Mouse (Mus musculus): ENCODE data around the gene Sppl2c. TPM values are rescaled to one million over a fixed set of nuclear protein-coding genes. Genes with fewer than 3 reads are reported as not detected.

Gene Sppl2c
- polyA plus RNA-seq, 1 experiment from 2014 or later = not detected

- H3K27ac ChIP-seq = no peak overlapping the region
- no peak overlapping the region for H3K4me3 ChIP-seq
- H3K36me3 ChIP-seq = no peaks in the 10 kb centered on the region
- 81% methylated on average over 4 of the region's 4 CpGs for WGBS
- no peak for ATAC-seq (ENCODE audit: low FRiP score, low read depth)
- H3K4me2 ChIP-seq (replicated peaks) = no peak overlapping the region
- no peaks in the 10 kb centered on the region for H3K9me3 ChIP-seq
- H3K9ac ChIP-seq = no peak overlapping the region
- H3K27me3 ChIP-seq (replicated peaks) = 0 out of 2 replicates have a peak, but pooled peaks cover 3% of the 10 kb centered on the region
- H3K4me1 ChIP-seq = peaks cover 24% of the 10 kb centered on the region
Measured at GRCm38 (mm10) chr11:104159769-104160272, 26.3 kb upstream of the Sppl2c start.

DNA sequence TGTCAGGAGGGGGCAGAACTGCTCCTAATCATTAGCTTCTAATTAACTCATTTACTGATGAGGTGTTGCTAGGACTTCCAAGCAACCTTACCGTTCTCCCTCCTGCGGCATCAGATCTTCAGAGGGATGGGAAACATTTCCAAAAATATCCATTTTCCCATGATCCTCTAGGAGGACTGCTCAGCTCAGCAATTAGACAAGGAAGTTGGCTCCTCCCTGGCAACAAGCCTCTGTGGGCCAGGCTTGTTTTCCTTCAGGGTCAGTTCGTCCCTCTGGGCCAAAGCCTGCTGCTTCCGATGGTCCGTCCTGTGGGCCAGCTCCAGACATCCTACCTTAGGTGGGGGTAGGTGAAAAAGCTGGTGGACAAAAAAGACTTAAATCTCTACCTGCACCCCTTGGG lies 25.0 kb upstream of the Sppl2c start:
- 89% methylated on average over 5 of the region's 5 CpGs for WGBS
- Histone ChIP-seq H3K9ac (no peak overlapping the region), H3K9me3 (no peaks in the 10 kb centered on the region), H3K36me3 (no peaks in the 10 kb centered on the region), H3K27me3 (replicated peaks) (0 out of 2 replicates have a peak, but pooled peaks cover 3% of the 10 kb centered on the region), H3K4me3 (no peak overlapping the region), H3K27ac (no peak overlapping the region), H3K4me2 (replicated peaks) (no peak overlapping the region), H3K4me1 (peaks cover 16% of the 10 kb centered on the region)
- no peak for ATAC-seq (ENCODE audit: low FRiP score, low read depth)

GRCm38 (mm10) chr11:104164257-104164656 lies 21.9 kb upstream of the Sppl2c start:
- no peak for ATAC-seq (ENCODE audit: low FRiP score, low read depth)
- 89% methylated on average over 10 of the region's 10 CpGs for WGBS

GRCm38 (mm10) chr11:104171281-104171781 lies 14.8 kb upstream of the Sppl2c start:
- peak overlapping the region; percentile 25; the same call in 1 of the 2 replicates for H3K4me2 ChIP-seq (replicated peaks)
- 0 out of 2 replicates have a peak, but pooled peaks have one; percentile 25 for ATAC-seq (ENCODE audit: low FRiP score, low read depth)
- no peak overlapping the region for H3K27ac ChIP-seq
- H3K27me3 ChIP-seq (replicated peaks) = 0 out of 2 replicates have a peak, but pooled peaks cover 3% of the 10 kb centered on the region
- WGBS = 33% methylated on average over 12 of the region's 12 CpGs
- no peak overlapping the region for H3K9ac ChIP-seq
- H3K4me1 ChIP-seq = peaks cover 4% of the 10 kb centered on the region; the same call in 1 of the 2 replicates
- no peaks in the 10 kb centered on the region for H3K36me3 ChIP-seq
- no peaks in the 10 kb centered on the region for H3K9me3 ChIP-seq
- H3K4me3 ChIP-seq = no peak overlapping the region

More at GRCm38 (mm10) chr11:104164257-104164656, 21.9 kb upstream of the Sppl2c start:
- Histone ChIP-seq H3K4me1 (no peaks in the 10 kb centered on the region), H3K9me3 (no peaks in the 10 kb centered on the region), H3K27ac (no peak overlapping the region), H3K36me3 (no peaks in the 10 kb centered on the region), H3K27me3 (replicated peaks) (no peaks in the 10 kb centered on the region), H3K4me3 (no peak overlapping the region), H3K4me2 (replicated peaks) (no peak overlapping the region), H3K9ac (no peak overlapping the region)

DNA sequence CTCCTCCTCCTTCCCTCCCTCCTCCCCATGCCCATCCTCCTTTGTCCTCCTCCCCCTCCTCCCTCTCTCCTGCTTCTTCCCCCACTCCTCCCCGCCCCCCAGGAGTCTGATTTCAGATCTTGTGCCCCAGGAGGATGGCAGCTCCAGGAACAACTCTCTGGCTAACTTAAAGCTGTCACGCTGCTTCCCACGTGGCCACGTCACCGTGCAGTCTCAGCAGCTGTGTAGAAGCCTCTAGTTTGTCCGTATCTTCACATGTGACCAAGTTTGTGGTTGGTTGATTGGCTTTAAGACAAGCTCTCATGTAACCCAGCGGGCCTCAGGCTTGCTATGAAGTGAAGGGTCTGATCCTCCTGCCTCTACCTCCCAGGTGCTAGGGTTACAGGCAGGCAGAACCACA lies 7.2 kb upstream of the Sppl2c start:
- H3K27me3 ChIP-seq (replicated peaks) = no peaks in the 10 kb centered on the region
- WGBS = 45% methylated on average over 7 of the region's 7 CpGs
- H3K4me2 ChIP-seq (replicated peaks) = no peak overlapping the region
- H3K4me3 ChIP-seq = no peak overlapping the region
- no peak overlapping the region for H3K27ac ChIP-seq
- H3K9me3 ChIP-seq = no peaks in the 10 kb centered on the region
- no peaks in the 10 kb centered on the region for H3K4me1 ChIP-seq
- no peaks in the 10 kb centered on the region for H3K36me3 ChIP-seq
- H3K9ac ChIP-seq = no peak overlapping the region
- no peak for ATAC-seq (ENCODE audit: low FRiP score, low read depth)

DNA sequence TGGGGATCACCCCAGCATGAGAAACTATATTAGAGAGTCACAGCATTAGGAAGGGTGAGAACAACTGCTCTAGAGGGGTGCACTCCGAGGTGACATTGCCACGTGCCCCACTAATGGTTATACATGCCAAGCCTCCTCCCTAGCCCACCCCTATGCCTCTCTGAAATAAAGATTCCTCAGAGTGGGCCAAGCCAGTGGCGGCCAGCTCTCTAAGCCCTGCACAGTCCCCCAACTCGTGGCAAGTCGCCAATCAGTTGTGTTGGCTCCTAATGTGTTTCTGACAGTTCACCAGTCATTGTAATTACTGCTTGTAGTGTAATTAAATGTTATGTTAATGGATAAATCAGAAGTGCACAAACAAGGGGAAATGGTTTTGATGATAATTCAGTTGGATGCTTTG lies 6.3 kb upstream of the Sppl2c start:
- H3K4me3 ChIP-seq = no peak overlapping the region
- H3K36me3 ChIP-seq = no peaks in the 10 kb centered on the region
- H3K4me2 ChIP-seq (replicated peaks) = no peak overlapping the region
- H3K27me3 ChIP-seq (replicated peaks) = no peaks in the 10 kb centered on the region
- H3K4me1 ChIP-seq = no peaks in the 10 kb centered on the region
- H3K9ac ChIP-seq = no peak overlapping the region
- H3K27ac ChIP-seq = no peak overlapping the region
- no peaks in the 10 kb centered on the region for H3K9me3 ChIP-seq
- no peak for ATAC-seq (ENCODE audit: low FRiP score, low read depth)
- 76% methylated on average over 5 of the region's 5 CpGs for WGBS

DNA sequence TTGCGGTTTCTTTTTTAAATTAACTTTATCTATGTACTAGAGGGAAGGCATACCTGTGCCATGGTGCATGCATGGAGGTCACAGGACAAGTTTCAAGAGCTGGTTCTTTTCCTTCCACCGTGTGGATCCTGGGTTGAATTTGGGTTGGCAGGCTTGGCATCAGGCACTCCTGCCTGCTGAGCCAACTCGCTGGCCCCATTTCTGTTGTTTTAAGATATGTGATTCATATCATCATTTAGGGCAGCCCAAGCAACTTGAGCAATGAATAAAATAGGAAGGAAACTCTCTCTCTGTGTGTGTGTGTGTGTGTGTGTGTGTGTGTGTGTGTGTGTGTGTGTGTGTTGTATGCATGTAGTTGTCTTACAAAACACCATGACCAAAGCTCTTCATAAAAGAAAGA lies 4.0 kb upstream of the Sppl2c start:
- Histone ChIP-seq H3K27me3 (replicated peaks) (no peaks in the 10 kb centered on the region), H3K9ac (no peak overlapping the region), H3K4me1 (no peaks in the 10 kb centered on the region), H3K36me3 (no peaks in the 10 kb centered on the region), H3K9me3 (no peaks in the 10 kb centered on the region), H3K27ac (no peak overlapping the region), H3K4me2 (replicated peaks) (no peak overlapping the region), H3K4me3 (no peak overlapping the region)
- WGBS = 93% methylated on average over 3 of the region's 3 CpGs
- ATAC-seq (ENCODE audit: low FRiP score, low read depth) = no peak

DNA sequence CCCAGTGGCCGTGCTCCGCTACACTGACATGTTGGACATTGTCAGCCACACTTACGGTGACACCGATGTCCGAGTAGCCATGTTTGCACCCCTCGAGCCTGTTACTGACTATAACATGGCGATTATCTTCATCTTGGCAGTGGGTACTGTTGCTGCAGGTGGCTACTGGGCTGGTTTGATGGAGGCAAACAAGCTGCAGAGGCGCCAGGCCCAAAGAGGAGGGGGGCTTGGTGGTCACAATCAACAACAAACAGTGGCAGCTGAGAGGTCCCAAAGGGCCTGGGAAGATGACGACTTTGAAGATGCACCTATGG lies 667 bp downstream of the Sppl2c start:
- Histone ChIP-seq H3K9me3 (no peaks in the 10 kb centered on the region), H3K4me1 (no peaks in the 10 kb centered on the region), H3K27ac (no peak overlapping the region), H3K4me2 (replicated peaks) (no peak overlapping the region), H3K36me3 (no peaks in the 10 kb centered on the region), H3K27me3 (replicated peaks) (no peaks in the 10 kb centered on the region), H3K4me3 (no peak overlapping the region), H3K9ac (no peak overlapping the region)
- no peak for ATAC-seq (ENCODE audit: low FRiP score, low read depth)
- WGBS = 91% methylated on average over 9 of the region's 9 CpGs

GRCm38 (mm10) chr11:104187766-104188165 lies 1.6 kb downstream of the Sppl2c start:
- no peak overlapping the region for H3K9ac ChIP-seq
- no peaks in the 10 kb centered on the region for H3K27me3 ChIP-seq (replicated peaks)
- 92% methylated on average over 10 of the region's 10 CpGs for WGBS
- ATAC-seq (ENCODE audit: low FRiP score, low read depth) = no peak
- H3K27ac ChIP-seq = no peak overlapping the region
- no peaks in the 10 kb centered on the region for H3K9me3 ChIP-seq
- H3K4me2 ChIP-seq (replicated peaks) = no peak overlapping the region
- H3K4me3 ChIP-seq = no peak overlapping the region
- no peaks in the 10 kb centered on the region for H3K4me1 ChIP-seq
- H3K36me3 ChIP-seq = no peaks in the 10 kb centered on the region

GRCm38 (mm10) chr11:104190008-104190407 lies 3.9 kb downstream of the Sppl2c start:
- no peak overlapping the region for H3K9ac ChIP-seq
- no peaks in the 10 kb centered on the region for H3K27me3 ChIP-seq (replicated peaks)
- H3K4me3 ChIP-seq = no peak overlapping the region
- no peak overlapping the region for H3K27ac ChIP-seq
- 77% methylated on average over 2 of the region's 2 CpGs for WGBS
- ATAC-seq (ENCODE audit: low FRiP score, low read depth) = no peak
- no peaks in the 10 kb centered on the region for H3K4me1 ChIP-seq
- no peaks in the 10 kb centered on the region for H3K9me3 ChIP-seq
- no peaks in the 10 kb centered on the region for H3K36me3 ChIP-seq
- H3K4me2 ChIP-seq (replicated peaks) = no peak overlapping the region

DNA sequence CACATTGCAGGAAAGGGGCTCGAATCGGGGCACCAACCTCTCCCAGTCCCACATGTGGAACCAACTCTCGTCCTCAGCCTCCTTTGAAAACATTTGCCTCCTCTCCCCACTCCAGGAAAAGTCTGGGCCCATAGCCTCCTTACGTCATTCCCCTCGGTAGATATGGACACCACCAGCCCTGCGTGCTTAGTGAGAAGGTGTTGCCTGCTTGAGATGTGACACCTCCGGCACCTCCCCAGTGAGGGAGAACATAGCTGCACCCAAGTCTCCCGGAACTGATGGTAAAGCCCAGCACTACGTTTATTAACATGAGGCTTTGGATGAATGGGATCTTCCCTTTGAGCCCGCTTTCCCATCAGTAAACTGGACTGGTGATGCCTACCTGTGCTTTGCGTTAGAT lies 9.3 kb downstream of the Sppl2c start:
- Histone ChIP-seq H3K27me3 (replicated peaks) (peaks cover 7% of the 10 kb centered on the region; the same call in 1 of the 2 replicates), H3K36me3 (no peaks in the 10 kb centered on the region), H3K4me3 (no peak overlapping the region), H3K9me3 (no peaks in the 10 kb centered on the region), H3K27ac (no peak overlapping the region), H3K4me1 (0 out of 2 replicates have a peak, but pooled peaks cover 3% of the 10 kb centered on the region), H3K9ac (no peak overlapping the region), H3K4me2 (replicated peaks) (0 out of 2 replicates have a peak overlapping the region, but pooled peaks have one; percentile 20)
- WGBS = 76% methylated on average over 11 of the region's 11 CpGs
- ATAC-seq (ENCODE audit: low FRiP score, low read depth) = no peak

GRCm38 (mm10) chr11:104195791-104196190 lies 9.7 kb downstream of the Sppl2c start:
- Histone ChIP-seq H3K27me3 (replicated peaks) (peaks cover 7% of the 10 kb centered on the region; the same call in 1 of the 2 replicates), H3K4me3 (no peak overlapping the region), H3K27ac (no peak overlapping the region), H3K9ac (no peak overlapping the region), H3K36me3 (no peaks in the 10 kb centered on the region), H3K9me3 (no peaks in the 10 kb centered on the region), H3K4me1 (0 out of 2 replicates have a peak, but pooled peaks cover 3% of the 10 kb centered on the region), H3K4me2 (replicated peaks) (0 out of 2 replicates have a peak overlapping the region, but pooled peaks have one; percentile 20)
- WGBS = 7% methylated on average over 9 of the region's 9 CpGs
- ATAC-seq (ENCODE audit: low FRiP score, low read depth) = peak; percentile 85

GRCm38 (mm10) chr11:104197861-104198260 lies 11.7 kb downstream of the Sppl2c start:
- WGBS = 8% methylated on average over 10 of the region's 10 CpGs
- Histone ChIP-seq H3K36me3 (no peaks in the 10 kb centered on the region), H3K4me1 (0 out of 2 replicates have a peak, but pooled peaks cover 3% of the 10 kb centered on the region), H3K4me3 (no peak overlapping the region), H3K4me2 (replicated peaks) (no peak overlapping the region), H3K27ac (no peak overlapping the region), H3K9me3 (no peaks in the 10 kb centered on the region), H3K9ac (no peak overlapping the region), H3K27me3 (replicated peaks) (peaks cover 7% of the 10 kb centered on the region; the same call in 1 of the 2 replicates)
- no peak for ATAC-seq (ENCODE audit: low FRiP score, low read depth)

Data from neural tube, embryonic 12.5 days (tissue).